Mouse (Mus musculus) forebrain, embryonic 13.5 days (tissue): Measurements from ENCODE around the gene Ly6g6d. TPM values are rescaled to one million over a fixed set of nuclear protein-coding genes. Genes with fewer than 3 reads are reported as not detected.

Experiments
- ATAC-seq: fragments of 200-750 bp; cut with Nextera tagmentation; 2 replicates; pipeline ENCODE4 v1.8.0; 2017
- H3K27ac ChIP-seq: fragments of 300-500 bp; sonication (generic); 2 replicates; pipeline ENCODE4 v1.5.1; 2015; ENCODE audit warnings: inconsistent platforms, mild to moderate bottlenecking, moderate library complexity
- H3K27me3 ChIP-seq: fragments of 300-500 bp; sonication (generic); 2 replicates; pipeline ENCODE4 v1.6.1; 2015; ENCODE audit warnings: mild to moderate bottlenecking, inconsistent platforms
- H3K36me3 ChIP-seq: fragments of 300-500 bp; sonication (generic); 2 replicates; pipeline ENCODE4 v1.6.1; 2015; ENCODE audit warnings: mild to moderate bottlenecking, inconsistent platforms; ENCODE audit not compliant: poor library complexity, severe bottlenecking
- H3K4me1 ChIP-seq: fragments of 300-500 bp; sonication (generic); 2 replicates; pipeline ENCODE4 v1.6.1; 2015; ENCODE audit warnings: inconsistent platforms
- H3K4me2 ChIP-seq: fragments of 300-500 bp; sonication (generic); 2 replicates; pipeline ENCODE4 v1.6.1; 2015; ENCODE audit warnings: inconsistent platforms, mild to moderate bottlenecking, moderate library complexity
- H3K4me3 ChIP-seq: fragments of 300-500 bp; sonication (generic); 2 replicates; pipeline ENCODE4 v1.5.1; 2015; ENCODE audit warnings: mild to moderate bottlenecking, inconsistent platforms
- H3K9ac ChIP-seq: fragments of 300-500 bp; sonication (generic); 2 replicates; pipeline ENCODE4 v1.6.1; 2015; ENCODE audit warnings: mild to moderate bottlenecking, inconsistent platforms
- H3K9me3 ChIP-seq: fragments of 300-500 bp; sonication (generic); replicated peaks from 2 replicates; pipeline ENCODE4 v1.6.1; 2016; ENCODE audit warnings: inconsistent platforms
- WGBS: fragments of 180-500 bp; shearing (Covaris S2); methylation state at CpG from one replicate; pipeline ENCODE4 v1.1.7; 2015; 5-methylcytosine and 5-hydroxymethylcytosine counted together
- polyA plus RNA-seq: library from polyadenylated mRNA; unstranded; fragments of >200 nt; fragmentation: Nextera tagmentation; extraction: Ambion mirVana; gene quantifications from 2 replicates; pipeline ENCODE4 v1.2.1, GENCODE M21; 2015

Gene Ly6g6d
- polyA plus RNA-seq, 1 experiment from 2014 or later, result 0.58 TPM

DNA sequence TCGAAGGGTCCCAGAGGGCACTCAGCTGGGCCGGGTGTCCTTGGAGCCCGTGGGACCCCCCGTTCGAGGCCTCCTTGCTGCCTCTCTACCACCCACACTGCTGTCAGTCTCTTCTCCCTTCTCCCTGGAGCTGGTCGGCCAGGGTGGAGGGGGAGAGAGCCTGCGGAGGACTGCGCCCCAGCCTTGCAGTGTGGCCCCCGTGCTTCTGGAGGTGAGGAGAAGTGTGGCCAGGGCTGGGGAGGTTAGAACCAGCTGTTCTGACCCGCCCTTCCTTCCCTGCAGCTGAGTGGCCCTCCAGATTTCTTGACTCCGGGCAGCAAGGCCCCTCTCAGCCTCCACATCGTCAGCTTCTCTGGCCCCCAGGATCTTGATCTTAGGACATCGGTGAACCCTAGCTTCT is 53.6 kb downstream of the Ly6g6d start:
- no peaks in the 10 kb centered on the region for H3K27me3 ChIP-seq
- no peak overlapping the region for H3K27ac ChIP-seq
- H3K9me3 ChIP-seq, result no peaks in the 10 kb centered on the region
- no peak overlapping the region for H3K9ac ChIP-seq
- H3K4me2 ChIP-seq, result no peak overlapping the region
- WGBS, result 74% methylated on average over 13 of the region's 13 CpGs
- peaks cover 34% of the 10 kb centered on the region for H3K4me1 ChIP-seq
- no peaks in the 10 kb centered on the region for H3K36me3 ChIP-seq
- no peak overlapping the region for H3K4me3 ChIP-seq
- ATAC-seq, result no peak

DNA sequence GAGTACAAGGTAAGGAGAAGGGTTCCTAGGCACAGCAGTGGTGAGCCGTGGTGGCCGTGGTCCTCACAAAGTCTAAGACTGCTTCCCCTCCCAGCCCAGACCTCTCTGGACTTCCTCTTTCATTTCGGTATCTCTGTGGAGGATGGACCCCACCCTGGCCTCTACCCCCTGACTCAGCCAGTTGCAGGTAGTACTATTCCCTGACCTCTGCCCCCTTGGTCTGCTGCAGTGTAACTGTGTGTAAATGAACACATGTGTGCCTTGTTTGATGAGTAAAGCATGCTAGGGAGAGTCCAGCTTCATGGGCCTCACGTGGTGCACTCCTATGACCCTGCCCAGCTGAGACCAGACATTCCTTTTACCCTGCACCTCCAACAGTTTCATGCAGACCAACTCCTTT is 54.1 kb downstream of the Ly6g6d start:
- H3K27ac ChIP-seq, result no peak overlapping the region
- H3K4me3 ChIP-seq, result no peak overlapping the region
- no peak for ATAC-seq
- no peaks in the 10 kb centered on the region for H3K9me3 ChIP-seq
- no peak overlapping the region for H3K9ac ChIP-seq
- no peak overlapping the region for H3K4me2 ChIP-seq
- WGBS, result 75% methylated on average over 4 of the region's 4 CpGs
- H3K36me3 ChIP-seq, result no peaks in the 10 kb centered on the region
- H3K4me1 ChIP-seq, result peaks cover 33% of the 10 kb centered on the region
- no peaks in the 10 kb centered on the region for H3K27me3 ChIP-seq

GRCm38 (mm10) chr17:35023221-35023620 is 54.6 kb downstream of the Ly6g6d start:
- H3K4me2 ChIP-seq, result no peak overlapping the region
- WGBS, result 86% methylated on average over 5 of the region's 5 CpGs

GRCm38 (mm10) chr17:35022541-35023060 is 55.3 kb downstream of the Ly6g6d start:
- Histone ChIP-seq H3K27me3 (no peaks in the 10 kb centered on the region), H3K27ac (no peak overlapping the region), H3K4me1 (peaks cover 21% of the 10 kb centered on the region), H3K4me3 (no peak overlapping the region), H3K9ac (no peak overlapping the region), H3K9me3 (no peaks in the 10 kb centered on the region), H3K4me2 (no peak overlapping the region), H3K36me3 (peaks cover 2% of the 10 kb centered on the region; the same call in 1 of the 2 replicates)
- 95% methylated on average over 8 of the region's 8 CpGs for WGBS
- no peak for ATAC-seq

More at GRCm38 (mm10) chr17:35023221-35023620, 54.6 kb downstream of the Ly6g6d start:
- Histone ChIP-seq H3K27me3 (no peaks in the 10 kb centered on the region), H3K9me3 (no peaks in the 10 kb centered on the region), H3K9ac (no peak overlapping the region), H3K36me3 (no peaks in the 10 kb centered on the region), H3K27ac (no peak overlapping the region), H3K4me1 (peaks cover 27% of the 10 kb centered on the region), H3K4me3 (no peak overlapping the region)
- ATAC-seq, result no peak

GRCm38 (mm10) chr17:35021842-35022477 is 55.9 kb downstream of the Ly6g6d start:
- H3K4me3 ChIP-seq, result no peak overlapping the region
- H3K9ac ChIP-seq, result no peak overlapping the region
- no peaks in the 10 kb centered on the region for H3K27me3 ChIP-seq
- ATAC-seq, result no peak
- 0 out of 2 replicates have a peak overlapping the region, but pooled peaks have one; percentile 6 for H3K27ac ChIP-seq
- no peaks in the 10 kb centered on the region for H3K9me3 ChIP-seq
- peaks cover 16% of the 10 kb centered on the region for H3K4me1 ChIP-seq
- no peak overlapping the region for H3K4me2 ChIP-seq
- WGBS, result 64% methylated on average over 6 of the region's 6 CpGs
- H3K36me3 ChIP-seq, result peaks cover 9% of the 10 kb centered on the region

Other genes with a start within 250 kb of the Ly6g6d start
- gene Stk19, start 241.1 kb downstream of the Ly6g6d start, polyA plus RNA-seq, result 36.6 and 40.0 TPM in 2 replicates
- 68.6 and 75.7 TPM in 2 replicates for gene Dxo, start 241.0 kb downstream of the Ly6g6d start, polyA plus RNA-seq
- 50.1 and 57.9 TPM in 2 replicates for gene Skiv2l, start 227.9 kb downstream of the Ly6g6d start, polyA plus RNA-seq
- gene Nelfe, start 227.7 kb downstream of the Ly6g6d start, polyA plus RNA-seq, result 106 and 109 TPM in 2 replicates
- 1.9 and 2.0 TPM in 2 replicates for gene Cfb, start 215.5 kb downstream of the Ly6g6d start, polyA plus RNA-seq
- 7.8 and 9.7 TPM in 2 replicates for gene Zbtb12, start 198.6 kb downstream of the Ly6g6d start, polyA plus RNA-seq
- not detected in 2 replicates for gene Gm20547, start 196.0 kb downstream of the Ly6g6d start, polyA plus RNA-seq
- 0.74 and 1.4 TPM in 2 replicates for gene C2, start 179.8 kb downstream of the Ly6g6d start, polyA plus RNA-seq
- gene Ehmt2, start 179.6 kb downstream of the Ly6g6d start, polyA plus RNA-seq, result 97.9 and 107 TPM in 2 replicates
- not detected in 2 replicates for gene Slc44a4, start 163.6 kb downstream of the Ly6g6d start, polyA plus RNA-seq
- 18.0 and 18.7 TPM in 2 replicates for gene Neu1, start 146.8 kb downstream of the Ly6g6d start, polyA plus RNA-seq
- 0.10 and 0.12 TPM in 2 replicates for gene Hspa1b, start 118.8 kb downstream of the Ly6g6d start, polyA plus RNA-seq
- not detected in 2 replicates for gene Gm20481, start 108.2 kb downstream of the Ly6g6d start, polyA plus RNA-seq
- gene Hspa1a, start 105.9 kb downstream of the Ly6g6d start, polyA plus RNA-seq, result 1.5 and 1.6 TPM in 2 replicates
- gene Hspa1l, start 105.4 kb downstream of the Ly6g6d start, polyA plus RNA-seq, result 1.00 and 1.3 TPM in 2 replicates
- gene Lsm2, start 96.2 kb downstream of the Ly6g6d start, polyA plus RNA-seq, result 203 and 213 TPM in 2 replicates
- 88.4 and 104 TPM in 2 replicates for gene Vars, start 77.1 kb downstream of the Ly6g6d start, polyA plus RNA-seq
- gene Vwa7, start 61.5 kb downstream of the Ly6g6d start, polyA plus RNA-seq, result 0.18 and 0.20 TPM in 2 replicates
- gene Sapcd1, start 50.0 kb downstream of the Ly6g6d start, polyA plus RNA-seq, result 7.2 and 7.8 TPM in 2 replicates
- 4.5 and 5.9 TPM in 2 replicates for gene Msh5, start 31.3 kb downstream of the Ly6g6d start, polyA plus RNA-seq
- 141 and 147 TPM in 2 replicates for gene Clic1, start 28.1 kb downstream of the Ly6g6d start, polyA plus RNA-seq
- 543 and 566 TPM in 2 replicates for gene Ddah2, start 19.0 kb downstream of the Ly6g6d start, polyA plus RNA-seq
- not detected in 2 replicates for gene Ly6g6c, start 12.7 kb downstream of the Ly6g6d start, polyA plus RNA-seq
- gene Mpig6b, start 11.9 kb downstream of the Ly6g6d start, polyA plus RNA-seq, result 0.29 and 0.56 TPM in 2 replicates
- gene Ly6g6e, start 1.2 kb downstream of the Ly6g6d start, polyA plus RNA-seq, result 1.7 and 2.3 TPM in 2 replicates
- gene Ly6g6f, start 7.5 kb upstream of the Ly6g6d start, polyA plus RNA-seq, result 0.25 TPM in 1 of 2 replicates, not detected in the other
- 74.9 and 77.6 TPM in 2 replicates for gene Abhd16a, start 11.2 kb upstream of the Ly6g6d start, polyA plus RNA-seq
- not detected in 2 replicates for gene Ly6g5c, start 30.2 kb upstream of the Ly6g6d start, polyA plus RNA-seq
- 1.2 and 1.3 TPM in 2 replicates for gene Ly6g5b, start 37.4 kb upstream of the Ly6g6d start, polyA plus RNA-seq
- 32.4 and 33.3 TPM in 2 replicates for gene Gpank1, start 43.4 kb upstream of the Ly6g6d start, polyA plus RNA-seq
- gene Csnk2b, start 44.0 kb upstream of the Ly6g6d start, polyA plus RNA-seq, result 339 and 356 TPM in 2 replicates
- 8.3 and 8.6 TPM in 2 replicates for gene D17H6S53E, start 48.3 kb upstream of the Ly6g6d start, polyA plus RNA-seq
- gene Apom, start 54.0 kb upstream of the Ly6g6d start, polyA plus RNA-seq, result 0.93 and 0.99 TPM in 2 replicates
- gene Bag6, start 57.1 kb upstream of the Ly6g6d start, polyA plus RNA-seq, result 82.5 and 82.6 TPM in 2 replicates
- 213 TPM in 2 replicates for gene Prrc2a, start 86.8 kb upstream of the Ly6g6d start, polyA plus RNA-seq
- 5.6 and 6.0 TPM in 2 replicates for gene Aif1, start 98.0 kb upstream of the Ly6g6d start, polyA plus RNA-seq
- gene Lst1, start 110.4 kb upstream of the Ly6g6d start, polyA plus RNA-seq, result 3.5 and 4.2 TPM in 2 replicates
- gene Ltb, start 116.4 kb upstream of the Ly6g6d start, polyA plus RNA-seq, result 0.20 TPM in 1 of 2 replicates, not detected in the other
- not detected in 2 replicates for gene Tnf, start 123.9 kb upstream of the Ly6g6d start, polyA plus RNA-seq
- gene Lta, start 127.3 kb upstream of the Ly6g6d start, polyA plus RNA-seq, result 0.16 TPM in 1 of 2 replicates, not detected in the other
- 0.37 and 0.59 TPM in 2 replicates for gene Gm16181, start 142.8 kb upstream of the Ly6g6d start, polyA plus RNA-seq
- gene Atp6v1g2, start 155.6 kb upstream of the Ly6g6d start, polyA plus RNA-seq, result 20.8 and 24.3 TPM in 2 replicates
- gene Nfkbil1, start 157.7 kb upstream of the Ly6g6d start, polyA plus RNA-seq, result 10.5 and 11.2 TPM in 2 replicates
- gene Ddx39b, start 163.7 kb upstream of the Ly6g6d start, polyA plus RNA-seq, result 592 and 632 TPM in 2 replicates
- 37.7 and 45.8 TPM in 2 replicates for gene H2-D1, start 184.7 kb upstream of the Ly6g6d start, polyA plus RNA-seq
- not detected in 2 replicates for gene H2-Q1, start 242.3 kb upstream of the Ly6g6d start, polyA plus RNA-seq